Mouse (Mus musculus) adrenal gland, postnatal 14 days (tissue): ENCODE measurements around the gene Tulp2. TPM values are rescaled to one million over a fixed set of nuclear protein-coding genes. Genes with fewer than 3 reads are reported as not detected.
"Not testable (repeated sequence)": the region's sequence is repeated elsewhere in the genome, so short reads cannot be mapped to it uniquely, and the experiment has no call there.

Source experiments
- DNase-seq: peaks from one replicate; pipeline ENCODE4 v3.0.0; 2021; ENCODE audit warnings: mixed read lengths
- total RNA-seq: library from RNA; stranded (reverse); gene quantifications from 2 replicates; pipeline ENCODE4 v1.2.3, GENCODE M21; 2021

Gene Tulp2
- total RNA-seq, 1 experiment from 2014 or later: 1.1 TPM

DNA sequence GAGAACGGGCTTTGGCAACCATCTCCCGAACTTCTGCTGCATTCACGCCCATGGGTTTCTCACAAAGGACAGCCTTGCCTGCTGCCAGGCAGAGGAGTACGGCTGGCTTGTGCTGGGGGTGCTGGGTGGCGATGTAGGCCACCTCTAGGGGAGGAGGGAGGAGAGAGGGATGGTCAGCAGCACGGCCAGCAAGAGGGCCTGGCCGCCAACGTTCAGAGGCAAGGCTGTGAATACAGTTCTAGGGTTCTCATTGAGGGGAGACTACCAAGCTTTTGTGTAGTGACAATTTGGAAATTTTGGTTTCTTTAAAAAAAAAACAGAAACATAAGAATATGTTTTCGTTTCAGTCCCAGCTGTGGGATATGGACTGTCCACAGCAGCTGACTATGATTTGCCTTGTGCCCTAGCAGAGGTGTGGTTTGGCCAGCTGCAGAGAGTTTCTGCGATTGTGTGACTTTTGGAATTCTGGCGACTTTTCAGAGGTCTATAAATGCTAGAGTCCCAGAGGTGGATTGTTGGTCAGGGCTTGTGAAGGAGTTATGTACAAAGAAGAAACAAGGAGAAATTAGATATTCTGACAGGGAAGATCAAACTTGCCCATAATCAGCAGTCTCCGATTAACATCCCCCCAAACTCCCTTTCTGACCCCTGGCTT lies 5.2 kb downstream of the Tulp2 start, which contains the start of gene Gm45808:
Gene Gm45808, minus strand, starts transcription at position 51 of the 655 bp plus-strand sequence.
- DNase-seq: no peak

DNA sequence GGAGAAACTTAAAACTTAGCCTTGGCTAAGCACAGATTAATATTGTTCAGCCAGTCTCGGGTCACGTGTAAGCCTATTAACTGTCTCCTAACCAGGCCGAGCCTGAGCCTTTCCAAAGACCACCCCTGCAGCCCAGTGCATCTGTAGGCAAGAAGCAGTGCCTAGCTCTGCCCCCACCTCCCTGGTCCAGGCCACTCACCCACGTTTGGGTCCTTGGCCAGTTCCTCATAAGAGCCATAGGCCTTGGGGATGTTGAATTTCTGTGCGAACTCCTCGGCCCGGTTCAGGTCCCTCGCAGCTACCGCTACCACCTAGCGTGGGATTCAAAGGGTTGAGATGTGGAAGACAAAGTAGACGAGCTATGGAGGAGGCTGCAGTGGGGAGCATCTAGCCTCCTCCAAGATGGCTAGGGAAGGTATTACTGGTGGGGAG lies 6.2 kb downstream of the Tulp2 start:
- DNase-seq: peak; percentile 37

DNA sequence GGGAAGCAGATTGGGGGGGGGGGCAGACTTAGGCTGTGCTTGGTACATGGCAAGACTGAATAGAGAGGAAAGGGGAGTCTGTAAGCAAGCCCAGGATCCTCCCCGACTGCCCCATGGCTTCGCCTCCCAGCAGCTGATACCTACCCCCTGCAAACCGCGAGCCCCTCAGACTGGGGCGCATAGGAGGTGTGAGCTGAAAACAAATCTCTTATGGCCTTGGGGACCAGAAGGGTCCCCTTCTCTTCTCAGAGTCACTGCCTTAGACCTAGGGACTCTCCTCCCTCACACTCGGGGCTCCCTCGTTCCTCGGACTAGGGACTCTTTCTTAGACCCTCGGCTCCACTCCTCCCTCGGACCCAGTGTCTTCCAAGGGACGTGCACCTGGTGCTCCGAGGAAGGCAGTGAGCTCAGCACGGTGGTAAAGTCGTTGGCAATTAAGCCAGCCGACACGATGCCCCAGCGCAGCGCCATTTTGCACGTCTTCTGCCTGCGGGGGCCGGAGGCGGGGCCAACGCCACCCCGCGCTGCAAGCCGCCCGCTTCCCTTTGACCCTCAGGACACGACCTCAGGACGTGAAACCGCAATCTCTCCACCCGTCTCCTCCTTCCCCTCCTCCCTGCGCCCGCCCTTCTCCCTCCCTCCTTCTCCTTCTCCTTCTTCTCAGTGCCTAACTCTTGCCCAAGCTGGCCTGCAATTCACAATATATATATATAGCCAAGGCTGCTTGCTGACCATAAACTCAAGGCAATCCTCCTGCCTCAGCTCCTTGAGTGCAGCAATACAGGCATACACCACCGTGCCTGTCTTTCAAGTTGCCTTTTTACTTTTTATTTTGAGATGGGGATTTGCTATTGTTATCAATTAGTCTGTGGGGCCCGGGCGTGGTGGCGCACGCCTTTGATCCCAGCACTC lies 6.9 kb downstream of the Tulp2 start, which contains the start of gene Dhdh:
Gene Dhdh, minus strand, starts transcription at position 513 of the 912 bp plus-strand sequence.
- peak; percentile 91 for DNase-seq

DNA sequence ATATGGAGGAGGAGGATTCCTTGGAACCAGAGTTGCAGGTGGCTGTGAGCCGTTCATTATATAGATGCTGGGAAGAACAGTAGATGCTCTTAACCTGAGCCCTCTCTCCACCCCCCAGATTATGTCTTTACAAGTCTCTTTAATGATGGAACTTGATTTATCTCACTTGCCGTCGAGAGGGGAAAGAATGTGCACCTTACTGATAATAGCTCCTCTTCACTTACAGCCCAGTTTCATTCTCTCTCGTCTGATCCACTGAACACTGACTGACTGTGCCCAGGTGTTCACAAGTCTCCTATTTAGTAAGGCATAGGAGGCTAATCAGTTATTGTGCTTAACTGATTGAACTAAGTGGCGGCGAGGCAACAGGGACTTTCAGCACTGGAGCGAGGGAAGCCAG lies 7.9 kb downstream of the Tulp2 start:
- no peak for DNase-seq

DNA sequence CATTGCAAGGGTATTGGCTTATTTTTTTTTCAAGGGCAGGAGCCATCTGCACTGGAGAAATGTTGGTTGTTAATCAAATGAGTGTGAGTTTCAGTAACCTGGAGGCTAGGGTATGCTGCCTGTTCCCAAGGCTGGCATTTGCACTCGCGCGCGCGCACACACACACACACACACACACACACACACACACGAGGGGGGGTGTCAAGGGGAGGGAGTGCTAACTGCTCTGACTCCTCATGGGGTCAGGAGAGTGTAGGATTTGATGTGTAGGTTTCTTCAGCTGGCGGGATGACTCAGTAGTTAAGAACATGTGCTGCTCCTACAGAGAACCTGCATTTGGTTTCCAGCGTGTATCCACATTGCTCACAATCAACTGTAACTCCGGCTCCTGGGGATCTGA lies 9.1 kb downstream of the Tulp2 start:
- peak; percentile 65 for DNase-seq

DNA sequence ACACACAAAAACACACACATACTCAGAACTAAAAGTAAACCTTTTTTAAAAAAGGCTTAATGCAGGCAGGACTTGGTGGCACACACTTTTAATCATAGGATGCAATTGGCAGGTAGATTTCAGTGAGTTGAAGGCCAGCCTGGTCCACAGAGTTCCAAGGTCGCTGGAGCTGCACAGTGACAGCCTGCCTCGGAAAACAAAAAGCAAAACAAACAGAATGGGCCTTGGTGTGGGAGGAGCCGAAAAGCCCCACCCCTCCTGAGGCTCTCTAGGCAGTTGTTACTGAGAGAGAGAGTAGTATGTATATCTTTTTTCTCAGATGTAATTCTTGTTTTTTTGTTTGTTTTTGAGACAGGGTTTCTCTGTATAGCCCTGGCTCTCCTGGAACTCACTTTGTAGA lies 9.6 kb downstream of the Tulp2 start:
- peak; percentile 69 for DNase-seq

DNA sequence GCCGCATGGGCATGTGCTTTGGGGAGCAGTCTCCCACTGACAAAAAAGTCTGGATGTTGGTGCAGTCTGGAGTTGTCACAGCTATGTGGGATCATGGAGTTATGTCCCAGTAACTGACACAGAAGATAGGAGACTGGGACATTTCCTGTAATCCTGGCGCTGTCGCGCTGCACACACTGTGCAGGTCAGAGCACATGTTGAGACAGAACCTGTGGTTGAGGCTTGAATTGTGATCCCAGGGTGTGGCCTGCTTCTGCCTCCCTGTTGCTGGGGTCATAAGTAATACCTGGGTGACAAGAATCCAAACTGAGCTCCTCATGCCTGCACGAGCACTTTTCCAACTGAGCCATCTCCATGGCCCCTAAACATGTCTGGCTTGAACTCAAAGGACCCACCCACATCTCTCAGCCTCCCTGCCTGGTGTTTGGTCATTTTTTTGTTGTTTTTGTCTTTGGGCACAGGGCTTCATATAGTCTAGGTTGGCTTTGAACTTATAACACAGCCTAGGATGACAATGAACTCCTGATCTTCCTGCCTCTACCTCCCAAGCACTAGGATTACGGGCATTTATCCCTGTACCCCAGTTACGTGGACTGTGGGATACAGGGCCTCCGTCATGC lies 10.7 kb downstream of the Tulp2 start:
- no peak for DNase-seq

DNA sequence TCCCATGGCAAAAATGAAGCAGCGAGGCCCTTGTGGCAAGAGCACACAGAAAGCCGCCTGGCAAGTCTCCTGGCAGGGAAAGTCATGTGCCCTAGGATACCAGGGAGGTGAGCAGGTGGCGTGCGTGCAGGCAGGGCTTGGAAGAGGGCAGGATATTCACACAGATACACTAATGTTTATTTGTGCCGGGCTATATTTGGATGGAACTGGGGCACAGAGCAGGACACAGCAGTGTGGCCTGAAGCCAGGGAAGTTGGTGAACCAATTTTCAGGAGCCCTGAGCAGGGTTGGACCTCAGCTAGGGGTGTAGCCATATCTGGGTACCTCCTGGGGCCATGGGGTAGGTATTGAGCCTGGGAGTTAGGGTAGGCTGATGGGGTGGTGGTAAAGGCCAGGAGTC lies 11.3 kb downstream of the Tulp2 start:
- peak; percentile 38 for DNase-seq

DNA sequence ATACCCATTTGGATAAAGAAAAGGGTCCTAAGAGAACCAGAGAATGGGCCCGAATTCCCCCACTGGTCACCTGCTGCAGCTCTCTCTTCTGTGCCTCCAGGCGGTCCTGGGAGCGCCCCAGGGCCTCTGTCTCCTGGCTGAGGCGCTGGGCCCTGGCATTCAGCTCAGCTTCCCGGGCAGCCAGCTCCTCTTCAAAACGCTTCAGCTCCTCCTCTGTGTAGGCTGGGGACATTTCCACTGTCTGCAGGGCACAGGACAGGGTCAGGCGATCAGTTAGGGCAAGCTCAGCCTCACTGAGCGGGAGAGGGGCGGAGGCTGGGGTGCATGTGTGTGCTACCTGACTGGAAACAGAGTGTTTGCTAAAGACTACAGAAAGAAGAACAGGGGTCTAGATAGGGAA lies 12.9 kb downstream of the Tulp2 start:
- DNase-seq: no peak

DNA sequence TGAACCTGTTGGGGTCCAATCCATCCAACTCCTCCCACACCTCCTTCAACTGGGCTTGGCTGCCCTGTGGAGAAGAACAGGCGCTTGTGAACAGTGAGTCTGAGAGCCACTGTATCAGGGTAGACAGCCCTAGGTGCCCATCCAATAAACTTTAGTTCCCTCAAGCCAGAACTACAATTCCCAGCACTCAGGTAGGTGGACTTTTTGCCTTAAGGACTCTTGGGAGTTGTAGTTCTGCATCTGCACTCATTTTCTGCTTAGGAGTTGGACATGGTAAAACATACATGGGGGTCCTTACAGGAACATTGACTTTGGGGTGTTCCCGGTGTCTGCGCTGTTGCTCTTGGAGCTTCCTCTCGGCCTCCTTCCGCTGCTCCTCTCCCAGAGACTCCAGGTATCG lies 16.8 kb downstream of the Tulp2 start:
- DNase-seq: no peak

DNA sequence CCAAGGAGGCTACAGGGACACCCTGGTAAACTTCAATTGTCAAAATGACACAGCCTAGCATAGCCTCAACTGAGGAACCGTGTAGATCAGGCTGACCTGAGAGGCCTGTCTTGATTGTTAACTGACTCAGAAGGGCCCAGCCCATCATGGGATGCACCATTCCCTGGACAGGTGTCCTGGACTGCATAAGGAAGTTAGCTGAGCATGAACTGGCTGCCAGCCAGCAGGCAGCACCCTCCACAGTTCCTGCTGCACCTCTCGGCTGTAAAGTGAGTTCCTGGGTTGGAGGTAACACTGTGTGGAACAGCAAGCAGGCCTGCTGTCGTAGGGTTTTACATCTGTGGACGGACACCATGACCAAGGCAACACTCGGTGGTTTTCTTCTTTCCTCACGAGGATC lies 25.9 kb downstream of the Tulp2 start:
- DNase-seq: no peak

DNA sequence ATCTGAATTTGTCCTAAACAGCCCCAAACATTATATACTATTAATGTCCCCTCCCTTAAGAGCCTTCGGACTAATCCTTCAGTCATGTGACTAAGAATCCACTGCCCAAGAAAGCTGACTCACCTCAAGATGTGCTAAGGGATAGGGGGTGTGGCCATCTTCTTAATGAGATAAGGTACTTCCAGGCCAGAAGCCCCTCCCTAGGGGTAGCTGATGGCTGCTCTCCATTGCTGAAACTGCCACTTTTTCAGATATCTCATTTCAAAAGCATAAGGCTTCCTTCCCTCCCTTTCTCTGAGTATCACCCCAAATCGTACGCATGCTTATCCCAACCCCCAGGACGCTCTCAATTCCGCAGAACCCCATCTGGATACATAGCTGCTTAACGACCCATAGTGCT lies 26.9 kb downstream of the Tulp2 start:
- no peak for DNase-seq

DNA sequence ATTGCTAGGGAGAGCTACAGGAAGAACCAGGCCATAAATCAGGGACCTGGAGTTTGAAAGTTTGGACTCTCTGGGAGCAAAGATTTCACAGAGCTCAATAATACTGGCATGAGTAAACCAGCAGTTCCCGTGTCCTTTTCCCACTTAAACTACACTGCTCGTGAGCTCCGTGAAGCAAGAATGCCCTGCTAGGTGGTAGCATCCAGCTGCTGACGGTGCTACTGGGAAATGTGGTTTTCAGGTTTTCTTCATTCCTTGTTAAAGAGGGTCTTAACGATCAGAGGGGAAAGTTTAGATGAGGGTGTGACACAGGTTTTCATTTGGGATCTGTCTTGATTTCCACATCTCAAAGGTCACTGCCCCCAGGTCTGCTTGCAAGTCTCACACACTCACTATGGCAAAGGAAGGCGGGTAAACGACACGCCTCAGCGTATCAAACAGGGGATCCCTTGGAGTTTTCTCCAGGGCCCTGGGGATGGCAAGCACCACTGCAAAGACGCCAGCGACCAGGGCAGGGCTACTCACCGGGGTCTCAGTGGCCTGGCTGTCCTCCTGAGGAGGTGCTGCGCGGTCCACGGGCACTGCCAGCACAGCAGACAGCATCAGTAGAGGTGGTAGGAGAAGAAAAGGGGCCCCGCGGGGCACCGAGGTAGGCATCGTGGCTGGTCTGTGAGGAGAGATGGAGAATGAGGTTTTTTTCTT lies 27.7 kb downstream of the Tulp2 start:
- no peak for DNase-seq

DNA sequence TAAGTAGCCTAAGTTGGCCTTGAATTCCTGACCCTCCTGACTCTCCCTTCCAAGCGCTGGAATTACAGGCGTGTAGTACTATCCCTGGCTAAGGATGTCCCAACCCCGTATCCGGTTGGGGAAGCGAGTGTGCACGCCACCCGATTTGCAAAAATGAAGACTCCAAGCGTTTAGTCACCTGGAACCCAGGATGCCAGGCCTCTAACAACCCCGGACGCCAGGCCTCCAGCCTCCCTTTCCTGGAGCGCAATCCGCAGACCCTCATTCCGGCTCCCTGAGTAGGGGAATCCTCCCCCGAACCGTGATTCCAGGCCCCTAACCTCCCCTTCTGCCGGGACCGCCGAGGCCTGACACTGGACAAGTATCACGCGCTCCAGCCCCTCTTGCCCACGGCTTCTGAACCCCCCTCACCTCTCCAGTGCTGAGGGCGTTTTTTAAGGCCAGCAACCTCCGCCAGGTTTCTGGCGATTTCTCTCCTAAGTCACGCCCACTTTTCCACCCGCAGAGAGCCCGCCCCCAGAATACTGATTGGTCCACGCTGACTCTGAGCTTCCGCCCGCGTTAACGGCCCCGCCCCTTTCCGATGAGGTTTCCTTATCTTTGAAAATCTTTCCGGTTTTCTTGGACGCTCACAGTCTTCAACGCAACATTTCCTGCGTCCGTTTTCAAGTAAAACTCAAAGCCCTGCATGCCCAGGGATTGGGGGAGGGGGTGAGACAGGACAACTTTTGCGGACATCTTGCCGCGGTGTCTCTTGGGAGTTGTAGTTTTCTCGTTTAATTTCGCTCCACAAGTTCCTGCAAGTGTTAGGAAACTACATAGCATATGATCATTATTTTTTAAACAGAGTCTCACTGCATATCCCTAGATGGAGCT lies 28.5 kb downstream of the Tulp2 start, which contains the start of gene Nucb1:
Gene Nucb1, minus strand, starts transcription at position 495 of the 876 bp plus-strand sequence.
- DNase-seq: peak; percentile 95

DNA sequence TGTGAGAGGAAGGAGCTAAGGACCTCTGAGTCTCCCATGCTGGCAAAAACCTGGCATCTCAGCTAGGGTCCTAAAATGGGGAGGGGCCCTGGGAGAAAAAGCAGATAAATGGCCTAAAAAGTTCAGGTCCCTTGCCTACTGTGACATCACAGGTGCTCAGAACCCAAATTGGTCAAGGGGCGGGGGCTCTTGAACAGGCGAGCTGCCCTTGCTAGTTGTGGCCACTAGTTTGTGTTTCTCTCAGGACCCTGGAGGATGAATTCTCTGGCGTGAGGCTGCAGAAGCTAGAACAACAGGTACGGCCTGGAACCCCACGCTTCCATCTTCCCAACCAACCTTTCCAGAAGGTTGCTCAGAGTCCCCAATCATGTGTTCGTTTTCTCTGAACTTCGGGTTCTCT lies 32.7 kb downstream of the Tulp2 start:
- DNase-seq: no peak

DNA sequence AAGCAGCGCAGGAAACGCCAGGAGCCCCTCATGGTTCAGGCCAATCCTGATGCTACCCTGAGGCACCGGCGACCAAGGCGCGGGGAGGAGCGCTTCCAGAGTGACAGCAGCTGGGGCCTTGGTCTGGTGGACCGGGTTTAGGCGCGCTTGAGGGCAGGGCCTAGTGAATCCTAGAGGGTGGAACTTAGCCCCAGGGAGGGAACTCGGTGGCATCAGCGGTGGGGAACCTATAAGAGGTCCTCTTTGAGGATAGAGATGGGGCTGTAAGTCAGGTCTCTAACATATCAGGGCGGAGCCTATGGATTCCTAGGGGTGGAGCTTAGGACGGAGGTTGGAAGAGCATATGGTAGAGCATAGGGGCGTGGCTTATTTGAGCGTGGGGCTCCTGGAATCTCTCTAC lies 33.8 kb downstream of the Tulp2 start:
- DNase-seq: no peak

DNA sequence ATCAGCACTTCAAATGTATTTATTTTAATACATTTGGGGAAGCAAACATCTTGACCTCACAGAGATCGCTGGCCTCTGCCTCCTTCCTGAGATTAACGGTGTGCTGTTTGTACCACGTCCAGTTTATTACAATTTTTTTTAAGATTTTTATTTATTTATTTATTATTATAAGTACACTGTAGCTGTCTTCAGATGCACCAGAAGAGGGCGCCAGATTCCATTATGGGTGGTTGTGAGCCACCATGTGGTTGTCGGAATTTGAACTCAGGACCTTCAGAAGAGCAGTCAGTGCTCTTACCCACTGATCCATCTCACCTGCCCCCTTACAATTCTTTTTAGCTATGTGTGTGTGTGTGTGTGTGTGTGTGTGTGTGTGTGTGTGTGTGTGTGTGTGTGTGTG lies 35.2 kb downstream of the Tulp2 start:
- DNase-seq: not testable (repeated sequence)

DNA sequence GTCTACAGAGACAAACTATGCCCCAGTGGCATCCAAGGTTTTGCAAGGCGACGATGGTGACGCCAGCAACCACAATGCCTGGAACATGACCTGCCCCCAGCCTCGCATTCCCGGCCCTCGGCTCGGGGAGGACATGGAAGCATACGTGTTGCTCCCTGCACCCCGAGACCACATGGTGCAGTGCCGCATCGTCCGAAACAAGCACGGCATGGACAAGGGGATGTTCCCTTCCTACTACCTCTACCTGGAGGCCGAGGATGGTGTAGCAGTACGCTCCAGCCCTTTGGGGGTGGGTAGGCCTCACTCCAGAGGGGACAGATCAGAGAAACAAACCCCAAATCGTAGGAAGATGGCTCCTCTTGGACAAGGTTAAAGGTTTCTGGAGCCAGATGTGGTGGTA lies 36.9 kb downstream of the Tulp2 start:
- no peak for DNase-seq

DNA sequence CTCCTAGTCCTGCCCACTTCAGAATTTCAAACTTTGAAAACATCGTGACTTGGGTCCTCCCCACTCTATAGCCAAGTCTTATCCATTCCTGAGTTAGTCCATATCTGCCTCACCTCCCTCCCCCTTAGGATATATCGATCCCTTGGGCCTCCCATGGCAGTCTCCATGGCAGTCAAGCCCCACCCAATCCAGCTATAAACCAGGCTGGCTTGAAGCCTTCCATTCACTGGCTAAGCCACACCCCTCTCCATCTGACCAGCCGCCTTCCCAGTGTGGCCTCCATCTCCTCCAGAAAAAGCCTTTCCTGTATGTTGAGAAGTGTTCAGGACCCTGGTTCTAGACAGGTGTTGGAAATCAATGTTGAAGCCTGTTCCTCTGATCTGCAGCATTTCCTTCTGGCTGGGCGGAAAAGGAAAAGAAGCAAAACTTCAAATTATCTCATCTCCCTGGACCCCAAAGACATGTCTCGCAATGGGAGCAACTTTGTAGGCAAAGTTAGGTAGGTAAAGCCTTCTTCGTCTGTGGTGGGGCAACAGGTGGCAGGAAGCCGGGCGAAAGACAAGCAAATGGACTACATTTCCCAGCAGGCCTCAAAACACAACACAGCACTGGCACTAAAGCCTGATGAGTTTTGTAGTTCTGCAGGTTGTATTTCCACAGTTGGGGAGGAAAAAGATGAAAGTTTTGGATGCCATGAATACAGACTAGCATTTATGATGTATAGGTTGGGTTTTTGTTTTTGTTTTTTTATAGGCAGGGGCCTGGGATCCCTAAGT lies 37.9 kb downstream of the Tulp2 start:
- no peak for DNase-seq

DNA sequence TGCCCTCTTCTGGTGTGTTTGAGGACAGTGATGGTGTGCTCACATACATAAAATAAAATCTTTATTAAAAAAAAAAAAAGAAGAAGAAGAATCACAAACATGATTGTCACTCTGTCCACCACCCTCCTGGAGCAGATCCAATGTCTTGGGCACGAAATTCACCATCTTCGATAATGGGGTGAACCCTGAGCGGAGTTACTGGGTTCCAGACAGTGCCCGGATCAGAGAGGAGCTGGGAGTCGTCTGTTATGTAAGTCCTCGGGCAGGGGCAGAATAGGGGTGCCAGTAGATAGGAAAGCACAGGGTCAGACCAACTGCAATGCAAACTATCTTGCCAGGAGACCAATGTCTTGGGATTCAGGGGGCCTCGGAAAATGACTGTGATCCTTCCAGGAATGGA lies 38.9 kb downstream of the Tulp2 start:
- DNase-seq: no peak
